Mouse (Mus musculus) liver, adult 2 months (tissue): ENCODE measurements around the gene Stx7.

Experiments
- CTCF ChIP-seq: fragments of 200-500 bp; IDR thresholded peaks from 2 replicates; pipeline ENCODE4 v1.5.1; 2011; ENCODE audit warnings: low read depth, low read length, control low read depth
- POLR2A ChIP-seq: fragments of 200-500 bp; IDR thresholded peaks from 2 replicates; pipeline ENCODE4 v1.6.1; 2011; ENCODE audit warnings: low read length, control low read depth; ENCODE audit not compliant: insufficient read depth; ENCODE audit errors: extremely low read depth

- TF ChIP-seq CTCF, result no peak
- no peak for TF ChIP-seq POLR2A
Observed at GRCm38 (mm10) chr10:24222911-24223310, 73.8 kb downstream of the Stx7 start.
